Mouse (Mus musculus): ENCODE results near the gene Lsm4. TPM values are rescaled to one million over a fixed set of nuclear protein-coding genes. Genes with fewer than 3 reads are reported as not detected.
A peak's percentile ranks its signal among the peaks of the same experiment; 100 is the strongest.

The Lsm4 gene
- polyA plus RNA-seq, 1 experiment from 2014 or later, result 98.5 TPM

DNA sequence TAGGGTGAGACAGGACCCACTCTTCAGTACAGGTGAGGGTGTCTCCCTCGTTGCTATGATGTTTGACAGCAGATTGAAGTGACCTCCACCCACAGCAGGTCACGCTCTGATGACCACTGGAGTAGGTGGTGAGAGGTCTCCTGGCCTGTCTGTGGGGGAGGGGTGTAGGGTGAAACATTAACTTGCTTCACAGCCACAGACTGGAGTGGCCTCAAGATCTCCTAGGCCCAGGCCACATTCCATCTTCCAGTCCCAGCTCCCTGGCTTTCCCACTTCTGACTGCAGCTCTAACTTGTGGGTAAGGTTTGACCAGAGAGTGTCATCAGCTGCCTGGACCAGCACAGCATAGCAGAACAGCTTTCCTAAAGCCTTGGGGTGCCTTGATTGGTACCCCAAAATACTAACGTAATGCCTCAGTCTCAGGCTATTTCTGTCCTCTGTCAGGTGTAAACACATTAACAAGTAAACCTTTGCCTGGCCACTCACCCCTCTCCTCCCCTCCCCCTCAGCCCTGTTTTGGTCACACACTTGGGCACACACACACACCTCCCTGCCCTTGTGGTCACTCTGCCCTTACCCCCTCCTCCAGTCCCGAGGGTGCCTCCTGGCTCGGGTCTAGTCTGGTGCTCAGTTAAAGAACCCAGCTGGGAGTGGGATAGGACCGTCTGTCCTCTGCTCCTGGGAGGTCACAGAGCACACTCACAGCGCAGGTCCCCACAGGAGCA is 50.6 kb downstream of the Lsm4 start, which contains the start of gene Pde4c:
Pde4c (plus strand) TSS at position 235 of the 725 bp plus-strand sequence.
- no peak for TF ChIP-seq CTCF (IDR thresholded peaks at IDR 0.05; ENCODE audit: low read depth)
- TF ChIP-seq EP300 (IDR thresholded peaks at IDR 0.05; ENCODE audit: low read depth), result no peak
- H3K9me3 ChIP-seq (ENCODE audit: low read length), result no peaks in the 10 kb centered on the region
- no peaks in the 10 kb centered on the region for H3K36me3 ChIP-seq (replicated peaks; ENCODE audit: insufficient read depth, low read length)
- WGBS (ENCODE audit: insufficient replicate concordance), result 52% methylated on average over 7 of the region's 7 CpGs
- DNase-seq (peak; percentile 73), ATAC-seq (peak; percentile 81)
- H3K27ac ChIP-seq (ENCODE audit: low read depth), result peak within 1 kb of the TSS; percentile 88
- H3K9ac ChIP-seq (replicated peaks), result peak within 1 kb of the TSS; percentile 55
- peak within 1 kb of the TSS; percentile 19 for H3K4me3 ChIP-seq (ENCODE audit: low read depth, low read length)
- peaks cover 11% of the 10 kb centered on the region; the same call in 1 of the 2 replicates for H3K4me1 ChIP-seq (ENCODE audit: insufficient read depth)
- H3K27me3 ChIP-seq (ENCODE audit: insufficient read depth, low read length), result peaks cover 5% of the 10 kb centered on the region; the same call in 1 of the 2 replicates
- peak within 1 kb of the TSS; percentile 59 for H3K4me2 ChIP-seq (ENCODE audit: low read depth, low read length)

DNA sequence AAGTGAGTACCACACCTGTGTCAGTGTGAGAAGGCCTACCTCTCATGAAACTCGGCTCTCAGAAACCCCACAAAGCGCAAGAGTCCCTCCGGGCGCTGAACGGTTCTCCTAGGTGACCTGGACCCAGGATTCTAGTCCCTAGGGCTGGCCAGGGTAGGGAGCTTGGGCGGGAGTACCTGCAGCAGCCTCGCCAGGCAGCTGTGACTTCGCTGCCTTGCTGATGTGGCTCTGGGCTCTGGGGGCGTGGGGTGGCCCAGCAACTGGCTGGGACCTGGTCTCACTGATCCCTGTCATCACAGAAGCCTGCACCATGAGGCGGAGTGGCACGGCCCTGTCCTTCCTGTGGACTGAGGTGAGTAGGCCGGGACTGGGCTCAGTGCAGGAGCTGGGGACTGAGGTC is 51.2 kb downstream of the Lsm4 start:
- Histone ChIP-seq H3K36me3 (replicated peaks; ENCODE audit: insufficient read depth, low read length) (no peaks in the 10 kb centered on the region), H3K27ac (ENCODE audit: low read depth) (peak overlapping the region; percentile 88), H3K9ac (replicated peaks) (peak overlapping the region; percentile 38), H3K9me3 (ENCODE audit: low read length) (no peaks in the 10 kb centered on the region), H3K4me3 (ENCODE audit: low read depth, low read length) (peak overlapping the region; percentile 13; the same call in 1 of the 2 replicates), H3K4me2 (ENCODE audit: low read depth, low read length) (peak overlapping the region; percentile 59), H3K4me1 (ENCODE audit: insufficient read depth) (peaks cover 10% of the 10 kb centered on the region; the same call in 1 of the 2 replicates), H3K27me3 (ENCODE audit: insufficient read depth, low read length) (peaks cover 8% of the 10 kb centered on the region; the same call in 1 of the 2 replicates)
- TF ChIP-seq CTCF (IDR thresholded peaks at IDR 0.05; ENCODE audit: low read depth) (no peak), EP300 (IDR thresholded peaks at IDR 0.05; ENCODE audit: low read depth) (no peak)
- 71% methylated on average over 12 of the region's 12 CpGs for WGBS (ENCODE audit: insufficient replicate concordance)
- DNase-seq, result no peak
- ATAC-seq, result peak; percentile 10

DNA sequence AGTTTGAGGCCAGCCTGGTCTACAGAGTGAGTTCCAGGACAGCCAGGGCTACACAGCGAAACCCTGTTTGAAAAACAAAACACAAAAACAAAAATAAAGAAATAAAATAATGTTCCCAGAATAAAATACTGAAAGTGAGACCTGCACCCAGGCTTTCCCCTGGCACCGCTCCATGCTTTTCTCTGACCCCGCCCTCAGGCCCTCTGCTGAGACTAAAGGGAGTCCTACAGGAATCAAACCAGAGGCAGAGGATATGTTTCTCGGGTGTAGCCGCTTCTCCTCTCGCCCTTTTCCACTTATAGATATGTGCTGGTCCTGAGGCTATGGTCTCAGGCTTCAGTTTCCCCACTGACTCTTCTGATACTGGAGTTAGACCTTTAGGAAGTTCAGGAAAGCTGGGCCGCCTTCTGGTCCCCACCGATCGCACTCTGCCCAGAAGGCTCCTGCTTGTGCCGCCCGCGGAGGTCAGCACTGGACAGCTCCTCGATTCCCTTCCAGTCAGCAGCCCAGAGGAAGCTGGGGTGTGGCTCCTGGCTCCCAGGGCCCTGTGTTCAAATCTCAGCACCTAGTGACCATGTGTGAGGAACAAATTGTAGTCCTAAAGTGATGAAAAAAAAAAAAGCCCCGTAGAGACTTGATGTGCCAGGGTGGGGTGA is 52.9 kb downstream of the Lsm4 start:
- peaks cover 11% of the 10 kb centered on the region for H3K4me1 ChIP-seq (ENCODE audit: insufficient read depth)
- ATAC-seq (no peak), DNase-seq (peak; percentile 60)
- no peak overlapping the region for H3K9ac ChIP-seq (replicated peaks)
- TF ChIP-seq EP300 (IDR thresholded peaks at IDR 0.05; ENCODE audit: low read depth), result no peak
- no peak for TF ChIP-seq CTCF (IDR thresholded peaks at IDR 0.05; ENCODE audit: low read depth)
- H3K4me3 ChIP-seq (ENCODE audit: low read depth, low read length), result no peak overlapping the region
- no peak overlapping the region for H3K27ac ChIP-seq (ENCODE audit: low read depth)
- WGBS (ENCODE audit: insufficient replicate concordance), result 26% methylated on average over 14 of the region's 14 CpGs
- H3K9me3 ChIP-seq (ENCODE audit: low read length), result no peaks in the 10 kb centered on the region
- H3K4me2 ChIP-seq (ENCODE audit: low read depth, low read length), result no peak overlapping the region
- H3K36me3 ChIP-seq (replicated peaks; ENCODE audit: insufficient read depth, low read length), result no peaks in the 10 kb centered on the region
- peaks cover 16% of the 10 kb centered on the region; the same call in 1 of the 2 replicates for H3K27me3 ChIP-seq (ENCODE audit: insufficient read depth, low read length)

DNA sequence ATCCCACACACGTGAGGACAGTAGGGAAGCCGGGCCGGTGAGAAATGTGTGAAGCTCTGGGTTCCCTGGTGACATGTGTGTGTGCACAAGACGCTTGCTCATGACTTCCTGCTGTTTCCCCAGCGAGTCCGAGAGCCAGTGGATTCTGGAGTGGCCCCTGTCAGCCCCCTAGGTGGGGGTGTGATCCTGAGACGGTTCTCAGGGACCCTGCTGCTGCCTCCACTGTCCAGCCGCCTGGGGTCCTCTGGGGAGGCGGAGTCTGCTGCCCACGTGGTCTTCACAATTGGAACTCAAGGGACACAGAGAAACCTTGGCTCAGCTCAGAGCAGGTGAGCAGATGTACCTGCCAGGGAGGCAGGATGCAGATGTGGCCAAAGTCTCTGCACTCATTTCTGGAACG is 53.7 kb downstream of the Lsm4 start:
- H3K9me3 ChIP-seq (ENCODE audit: low read length), result no peaks in the 10 kb centered on the region
- peaks cover 9% of the 10 kb centered on the region for H3K4me1 ChIP-seq (ENCODE audit: insufficient read depth)
- peaks cover 16% of the 10 kb centered on the region; the same call in 1 of the 2 replicates for H3K27me3 ChIP-seq (ENCODE audit: insufficient read depth, low read length)
- no peak overlapping the region for H3K4me2 ChIP-seq (ENCODE audit: low read depth, low read length)
- no peak for TF ChIP-seq EP300 (IDR thresholded peaks at IDR 0.05; ENCODE audit: low read depth)
- no peak for TF ChIP-seq CTCF (IDR thresholded peaks at IDR 0.05; ENCODE audit: low read depth)
- DNase-seq (no peak), ATAC-seq (no peak)
- no peak overlapping the region for H3K4me3 ChIP-seq (ENCODE audit: low read depth, low read length)
- H3K9ac ChIP-seq (replicated peaks), result no peak overlapping the region
- H3K27ac ChIP-seq (ENCODE audit: low read depth), result no peak overlapping the region
- 45% methylated on average over 11 of the region's 11 CpGs for WGBS (ENCODE audit: insufficient replicate concordance)
- H3K36me3 ChIP-seq (replicated peaks; ENCODE audit: insufficient read depth, low read length), result no peaks in the 10 kb centered on the region

Other genes with a start within 250 kb of the Lsm4 start
- gene Crtc1, start 233.7 kb upstream of the Lsm4 start, polyA plus RNA-seq (2015; fragmentation: Nextera tagmentation; extraction: Ambion mirVana), result 2.6 and 2.7 TPM in 2 replicates
- 4.2 and 5.4 TPM in 2 replicates for gene Klhl26, start 196.3 kb upstream of the Lsm4 start, polyA plus RNA-seq (2015; fragmentation: Nextera tagmentation; extraction: Ambion mirVana)
- not detected in 2 replicates for gene Tmem59l, start 185.9 kb upstream of the Lsm4 start, polyA plus RNA-seq (2015; fragmentation: Nextera tagmentation; extraction: Ambion mirVana)
- 0.07 and 0.38 TPM in 2 replicates for gene Crlf1, start 180.1 kb upstream of the Lsm4 start, polyA plus RNA-seq (2015; fragmentation: Nextera tagmentation; extraction: Ambion mirVana)
- 49.3 and 52.3 TPM in 2 replicates for gene Rex1bd, start 166.5 kb upstream of the Lsm4 start, polyA plus RNA-seq (2015; fragmentation: Nextera tagmentation; extraction: Ambion mirVana)
- 627 and 684 TPM in 2 replicates for gene Uba52, start 162.4 kb upstream of the Lsm4 start, polyA plus RNA-seq (2015; fragmentation: Nextera tagmentation; extraction: Ambion mirVana)
- 141 TPM in 2 replicates for gene Fkbp8, start 145.5 kb upstream of the Lsm4 start, polyA plus RNA-seq (2015; fragmentation: Nextera tagmentation; extraction: Ambion mirVana)
- gene Kxd1, start 145.3 kb upstream of the Lsm4 start, polyA plus RNA-seq (2015; fragmentation: Nextera tagmentation; extraction: Ambion mirVana), result 43.1 and 43.3 TPM in 2 replicates
- 9.5 and 9.7 TPM in 2 replicates for gene Ell, start 133.8 kb upstream of the Lsm4 start, polyA plus RNA-seq (2015; fragmentation: Nextera tagmentation; extraction: Ambion mirVana)
- gene Isyna1, start 78.9 kb upstream of the Lsm4 start, polyA plus RNA-seq (2015; fragmentation: Nextera tagmentation; extraction: Ambion mirVana), result 18.8 and 21.6 TPM in 2 replicates
- 32.5 and 35.4 TPM in 2 replicates for gene Ssbp4, start 64.4 kb upstream of the Lsm4 start, polyA plus RNA-seq (2015; fragmentation: Nextera tagmentation; extraction: Ambion mirVana)
- 9.8 and 10.4 TPM in 2 replicates for gene Lrrc25, start 57.1 kb upstream of the Lsm4 start, polyA plus RNA-seq (2015; fragmentation: Nextera tagmentation; extraction: Ambion mirVana)
- 2.1 and 2.3 TPM in 2 replicates for gene Gdf15, start 40.8 kb upstream of the Lsm4 start, polyA plus RNA-seq (2015; fragmentation: Nextera tagmentation; extraction: Ambion mirVana)
- 31.0 and 32.2 TPM in 2 replicates for gene Pgpep1, start 12.9 kb upstream of the Lsm4 start, polyA plus RNA-seq (2015; fragmentation: Nextera tagmentation; extraction: Ambion mirVana)
- gene Jund, start 25.7 kb downstream of the Lsm4 start, polyA plus RNA-seq (2015; fragmentation: Nextera tagmentation; extraction: Ambion mirVana), result 19.6 and 38.4 TPM in 2 replicates
- 0.02 TPM in 1 of 2 replicates, not detected in the other for gene Iqcn, start 30.2 kb downstream of the Lsm4 start, polyA plus RNA-seq (2015; fragmentation: Nextera tagmentation; extraction: Ambion mirVana)
- 0.22 and 0.25 TPM in 2 replicates for gene Gm3336, start 45.3 kb downstream of the Lsm4 start, polyA plus RNA-seq (2015; fragmentation: Nextera tagmentation; extraction: Ambion mirVana)
- 1.6 and 1.8 TPM in 2 replicates for gene Pde4c, start 50.5 kb downstream of the Lsm4 start, polyA plus RNA-seq (2015; fragmentation: Nextera tagmentation; extraction: Ambion mirVana)
- 3.2 and 3.3 TPM in 2 replicates for gene Rab3a, start 81.4 kb downstream of the Lsm4 start, polyA plus RNA-seq (2015; fragmentation: Nextera tagmentation; extraction: Ambion mirVana)
- gene Mpv17l2, start 87.7 kb downstream of the Lsm4 start, polyA plus RNA-seq (2015; fragmentation: Nextera tagmentation; extraction: Ambion mirVana), result 36.3 and 39.9 TPM in 2 replicates
- 8.9 and 9.0 TPM in 2 replicates for gene Pik3r2, start 103.5 kb downstream of the Lsm4 start, polyA plus RNA-seq (2015; fragmentation: Nextera tagmentation; extraction: Ambion mirVana)
- gene Mast3, start 131.8 kb downstream of the Lsm4 start, polyA plus RNA-seq (2015; fragmentation: Nextera tagmentation; extraction: Ambion mirVana), result 5.2 and 6.0 TPM in 2 replicates
- 0.19 and 0.25 TPM in 2 replicates for gene Il12rb1, start 135.2 kb downstream of the Lsm4 start, polyA plus RNA-seq (2015; fragmentation: Nextera tagmentation; extraction: Ambion mirVana)
- gene Arrdc2, start 166.5 kb downstream of the Lsm4 start, polyA plus RNA-seq (2015; fragmentation: Nextera tagmentation; extraction: Ambion mirVana), result 6.1 and 6.2 TPM in 2 replicates
- gene Kcnn1, start 190.0 kb downstream of the Lsm4 start, polyA plus RNA-seq (2015; fragmentation: Nextera tagmentation; extraction: Ambion mirVana), result 0.19 and 0.45 TPM in 2 replicates
- gene Ccdc124, start 200.7 kb downstream of the Lsm4 start, polyA plus RNA-seq (2015; fragmentation: Nextera tagmentation; extraction: Ambion mirVana), result 34.3 and 37.9 TPM in 2 replicates
- gene Slc5a5, start 219.5 kb downstream of the Lsm4 start, polyA plus RNA-seq (2015; fragmentation: Nextera tagmentation; extraction: Ambion mirVana), result not detected in 2 replicates
- 2,490 and 2,569 TPM in 2 replicates for gene Rpl18a, start 224.2 kb downstream of the Lsm4 start, polyA plus RNA-seq (2015; fragmentation: Nextera tagmentation; extraction: Ambion mirVana)
- gene Map1s, start 232.7 kb downstream of the Lsm4 start, polyA plus RNA-seq (2015; fragmentation: Nextera tagmentation; extraction: Ambion mirVana), result 8.3 and 8.7 TPM in 2 replicates